Mouse (Mus musculus) spleen, postnatal 36 days (tissue): ENCODE data around the gene Runx2.

Experiments
- DNase-seq, 2 experiments: peaks; one replicate each; pipeline ENCODE4 v3.0.0; 2022; ENCODE audit warnings: low spot score in 2 of 2, mixed read lengths in 1 of 2

The Runx2 gene

GRCm38 (mm10) chr17:44662080-44662706 is 152.4 kb downstream of the Runx2 start:
- DNase-seq: no peak

- DNase-seq: no peak
Measured at GRCm38 (mm10) chr17:44660121-44660806, 154.3 kb downstream of the Runx2 start.

GRCm38 (mm10) chr17:44654503-44654902 is 160.1 kb downstream of the Runx2 start:
- peak; percentile 70 to 76 for DNase-seq

- DNase-seq: no peak
Measured at GRCm38 (mm10) chr17:44653081-44653480, 161.5 kb downstream of the Runx2 start.

GRCm38 (mm10) chr17:44652054-44652453 is 162.5 kb downstream of the Runx2 start:
- no peak for DNase-seq

- DNase-seq: no peak
Measured at GRCm38 (mm10) chr17:44651613-44652012, 163.0 kb downstream of the Runx2 start.

GRCm38 (mm10) chr17:44650431-44650830 is 164.2 kb downstream of the Runx2 start:
- DNase-seq: no peak

- no peak for DNase-seq
Measured at GRCm38 (mm10) chr17:44649056-44649455, 165.5 kb downstream of the Runx2 start.

- no peak for DNase-seq
Measured at GRCm38 (mm10) chr17:44647916-44648315, 166.7 kb downstream of the Runx2 start.

- DNase-seq: no peak
Measured at GRCm38 (mm10) chr17:44645146-44645545, 169.5 kb downstream of the Runx2 start.

GRCm38 (mm10) chr17:44643260-44643659 is 171.3 kb downstream of the Runx2 start:
- DNase-seq: no peak

GRCm38 (mm10) chr17:44642126-44642525 is 172.5 kb downstream of the Runx2 start:
- no peak for DNase-seq

GRCm38 (mm10) chr17:44640910-44641309 is 173.7 kb downstream of the Runx2 start:
- no peak for DNase-seq

GRCm38 (mm10) chr17:44639446-44639845 is 175.2 kb downstream of the Runx2 start:
- DNase-seq: no peak

- no peak for DNase-seq
Measured at GRCm38 (mm10) chr17:44637181-44637880, 177.3 kb downstream of the Runx2 start.

GRCm38 (mm10) chr17:44634486-44634885 is 180.1 kb downstream of the Runx2 start:
- DNase-seq: no peak

GRCm38 (mm10) chr17:44633607-44634415 is 180.8 kb downstream of the Runx2 start:
- DNase-seq: no peak

GRCm38 (mm10) chr17:44632941-44633340 is 181.7 kb downstream of the Runx2 start:
- DNase-seq: no peak

- no peak for DNase-seq
Measured at GRCm38 (mm10) chr17:44632292-44632691, 182.3 kb downstream of the Runx2 start.

- DNase-seq: no peak
Measured at GRCm38 (mm10) chr17:44631577-44631976, 183.0 kb downstream of the Runx2 start.

- no peak for DNase-seq
Measured at GRCm38 (mm10) chr17:44627317-44627716, 187.3 kb downstream of the Runx2 start.

- DNase-seq: no peak
Measured at GRCm38 (mm10) chr17:44623707-44624106, 190.9 kb downstream of the Runx2 start.
